Mouse (Mus musculus) intestine, postnatal 0 days (tissue): Measurements from ENCODE around the gene Cbwd1. TPM values are rescaled to one million over a fixed set of nuclear protein-coding genes. Genes with fewer than 3 reads are reported as not detected.

Experiments
- ATAC-seq: fragments of 200-750 bp; cut with Nextera tagmentation; 2 replicates; pipeline ENCODE4 v1.8.0; 2017; ENCODE audit warnings: mild to moderate bottlenecking, moderate TSS enrichment, moderate library complexity
- H3K27ac ChIP-seq: fragments of 300-500 bp; sonication (generic); 2 replicates; pipeline ENCODE4 v1.5.1; 2014; ENCODE audit warnings: mild to moderate bottlenecking, low read depth, low read length, moderate library complexity
- H3K27me3 ChIP-seq: fragments of 300-500 bp; sonication (generic); replicated peaks from 2 replicates; pipeline ENCODE4 v1.6.1; 2014; ENCODE audit warnings: low read length, mixed read lengths; ENCODE audit not compliant: control insufficient read depth, insufficient read depth
- H3K36me3 ChIP-seq: fragments of 300-500 bp; sonication (generic); 2 replicates; pipeline ENCODE4 v1.6.1; 2014; ENCODE audit warnings: mild to moderate bottlenecking, moderate library complexity; ENCODE audit not compliant: control insufficient read depth, insufficient read depth
- H3K4me1 ChIP-seq: fragments of 300-500 bp; sonication (generic); replicated peaks from 2 replicates; pipeline ENCODE4 v1.6.1; 2014; ENCODE audit warnings: antibody characterized with exemption, low read length, mixed read lengths; ENCODE audit not compliant: control insufficient read depth, insufficient read depth
- H3K4me2 ChIP-seq: fragments of 300-500 bp; sonication (generic); replicated peaks from 2 replicates; pipeline ENCODE4 v1.6.1; 2014; ENCODE audit warnings: low read depth, mild to moderate bottlenecking, moderate library complexity
- H3K4me3 ChIP-seq: fragments of 300-500 bp; sonication (generic); 2 replicates; pipeline ENCODE4 v1.5.1; 2014; ENCODE audit warnings: low read depth, low read length
- H3K9ac ChIP-seq: fragments of 300-500 bp; sonication (generic); 2 replicates; pipeline ENCODE4 v1.6.1; 2014; ENCODE audit warnings: mild to moderate bottlenecking, low read depth, low read length
- H3K9me3 ChIP-seq: fragments of 300-500 bp; sonication (generic); 2 replicates; pipeline ENCODE4 v1.6.1; 2016; ENCODE audit warnings: mixed run types; ENCODE audit not compliant: control insufficient read depth
- CTCF ChIP-seq: sonication (generic); IDR thresholded peaks from 2 replicates; pipeline ENCODE4 v1.5.1; 2016; ENCODE audit warnings: low read depth, mild to moderate bottlenecking, control low read depth, antibody characterized with exemption, moderate library complexity
- WGBS: fragments of 180-500 bp; shearing (Covaris S2); extraction: QIAGEN DNeasy Blood & Tissue Kit; methylation state at CpG from one replicate; pipeline ENCODE4 v1.1.7; 2014; 5-methylcytosine and 5-hydroxymethylcytosine counted together
- polyA plus RNA-seq: library from polyadenylated mRNA; unstranded; fragments of >200 nt; fragmentation: Nextera tagmentation; extraction: Ambion mirVana; gene quantifications from 2 replicates; pipeline ENCODE4 v1.2.1, GENCODE M21; 2015

Gene Cbwd1
- polyA plus RNA-seq, 1 experiment from 2014 or later: 10.4 TPM

- Histone ChIP-seq H3K9me3 (no peaks in the 10 kb centered on the region), H3K9ac (0 out of 2 replicates have a peak overlapping the region, but pooled peaks have one; percentile 3), H3K4me1 (no peaks in the 10 kb centered on the region), H3K36me3 (no peaks in the 10 kb centered on the region), H3K27me3 (peaks cover 78% of the 10 kb centered on the region), H3K4me3 (peak overlapping the region; percentile 37), H3K27ac (no peak overlapping the region), H3K4me2 (peak overlapping the region; percentile 54)
- WGBS: under 1% methylated on average over 84 of the region's 84 CpGs
- no peak for ATAC-seq
- no peak for TF ChIP-seq CTCF
These were observed 61.5 kb downstream of the Cbwd1 start for GRCm38 (mm10) chr19:24899578-24900544.

DNA sequence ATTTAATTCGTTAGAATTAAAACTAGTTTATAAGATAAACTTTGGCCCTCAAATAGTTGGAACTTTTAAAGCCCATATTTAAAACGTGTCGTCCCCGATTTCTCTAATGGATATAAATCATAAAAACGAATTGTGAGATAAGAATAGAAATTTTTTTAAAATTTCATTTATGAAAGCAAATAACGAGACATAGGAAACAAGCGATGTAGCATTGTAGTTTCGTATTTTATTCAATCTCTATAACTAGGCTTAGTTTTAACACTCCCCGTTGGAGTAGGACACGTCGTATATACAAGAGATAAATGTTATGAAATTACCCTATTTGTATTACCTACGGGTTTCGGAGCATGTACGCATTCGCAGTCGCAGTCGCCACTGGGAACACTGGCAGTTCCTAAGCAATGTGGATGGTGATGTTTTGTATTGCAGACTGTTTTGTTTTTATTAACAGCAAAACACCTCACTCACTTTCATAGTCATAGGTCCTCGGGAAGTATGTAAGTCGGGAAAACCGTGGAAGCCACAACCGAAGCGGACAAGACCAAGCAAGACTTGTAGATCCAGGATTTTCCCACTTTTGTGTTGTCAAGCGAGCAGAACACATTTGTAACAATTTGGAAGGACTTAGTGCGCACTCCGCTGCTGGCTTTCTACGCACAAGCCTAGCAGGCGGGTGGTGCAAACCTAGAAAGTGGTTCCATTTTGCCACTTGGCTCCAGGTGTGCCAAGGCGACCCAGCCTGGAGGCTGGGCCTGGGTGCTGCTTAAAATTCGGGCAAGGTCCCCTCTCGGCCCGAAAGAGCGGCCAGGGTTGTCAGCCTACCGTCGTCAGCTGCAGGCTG lies 62.5 kb downstream of the Cbwd1 start:
- no peak overlapping the region for H3K27ac ChIP-seq
- 4% methylated on average over 34 of the region's 34 CpGs for WGBS
- ATAC-seq: no peak
- no peaks in the 10 kb centered on the region for H3K36me3 ChIP-seq
- TF ChIP-seq CTCF: no peak
- H3K4me2 ChIP-seq: no peak overlapping the region
- no peaks in the 10 kb centered on the region for H3K9me3 ChIP-seq
- H3K9ac ChIP-seq: no peak overlapping the region
- peak overlapping the region; percentile 37 for H3K4me3 ChIP-seq
- no peaks in the 10 kb centered on the region for H3K4me1 ChIP-seq
- H3K27me3 ChIP-seq: peaks cover 78% of the 10 kb centered on the region

GRCm38 (mm10) chr19:24897896-24898736 lies 63.3 kb downstream of the Cbwd1 start:
- Histone ChIP-seq H3K4me3 (no peak overlapping the region), H3K27me3 (peaks cover 75% of the 10 kb centered on the region), H3K4me2 (no peak overlapping the region), H3K36me3 (no peaks in the 10 kb centered on the region), H3K27ac (no peak overlapping the region), H3K9me3 (no peaks in the 10 kb centered on the region), H3K9ac (no peak overlapping the region), H3K4me1 (no peaks in the 10 kb centered on the region)
- ATAC-seq: no peak
- 2% methylated on average over 20 of the region's 20 CpGs for WGBS
- TF ChIP-seq CTCF: no peak

DNA sequence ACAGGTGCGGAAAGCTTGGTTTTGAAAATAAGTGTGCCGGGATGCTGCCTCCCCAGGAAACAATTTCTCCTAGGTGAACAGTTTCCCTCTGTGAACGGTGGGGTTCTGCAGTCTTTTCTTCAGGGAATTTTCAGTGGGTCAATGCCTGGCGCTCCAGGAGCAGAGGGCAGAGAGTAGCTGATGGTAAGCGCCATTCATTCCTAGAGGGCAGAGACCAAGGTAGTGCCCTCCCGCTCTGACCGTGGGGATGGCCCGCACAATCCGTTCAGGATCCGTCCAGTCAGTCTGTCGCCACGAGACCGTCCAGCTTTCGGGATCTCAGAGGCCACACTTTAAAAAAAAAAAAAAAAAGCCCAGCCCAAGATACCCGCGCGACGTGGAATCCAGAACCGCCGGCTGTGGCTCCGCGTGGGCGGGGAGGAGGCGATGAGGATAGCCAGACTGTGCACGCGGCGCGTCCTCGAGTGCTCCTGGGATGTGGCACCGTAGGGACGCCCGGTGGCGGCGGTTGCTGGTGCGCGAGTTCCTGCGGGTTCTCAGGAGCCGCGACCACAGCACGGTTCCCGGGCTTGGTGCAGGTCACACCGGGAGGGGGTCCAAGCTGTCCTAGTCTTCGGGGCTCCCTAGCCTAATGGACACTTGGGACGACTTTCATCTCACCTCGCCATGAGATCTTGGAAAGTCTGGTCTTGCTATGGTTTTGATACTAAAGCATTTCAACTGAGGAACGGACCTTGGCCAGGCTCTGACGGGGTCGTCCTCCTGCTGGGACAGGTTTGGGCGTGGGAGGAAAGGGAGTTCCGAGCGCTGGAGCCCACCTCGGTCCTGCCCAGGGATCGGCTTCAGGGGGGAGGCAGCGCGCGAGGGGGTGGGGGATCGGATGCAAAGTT lies 64.2 kb downstream of the Cbwd1 start:
- no peaks in the 10 kb centered on the region for H3K36me3 ChIP-seq
- no peak overlapping the region for H3K9ac ChIP-seq
- peak overlapping the region; percentile 24; the same call in 1 of the 2 replicates for H3K4me2 ChIP-seq
- 2% methylated on average over 57 of the region's 57 CpGs for WGBS
- peaks cover 66% of the 10 kb centered on the region for H3K27me3 ChIP-seq
- H3K9me3 ChIP-seq: no peaks in the 10 kb centered on the region
- ATAC-seq: no peak
- H3K27ac ChIP-seq: no peak overlapping the region
- H3K4me1 ChIP-seq: no peaks in the 10 kb centered on the region
- TF ChIP-seq CTCF: no peak
- peak overlapping the region; percentile 11 for H3K4me3 ChIP-seq

GRCm38 (mm10) chr19:24896536-24896935 lies 64.9 kb downstream of the Cbwd1 start:
- Histone ChIP-seq H3K36me3 (no peaks in the 10 kb centered on the region), H3K9ac (no peak overlapping the region), H3K9me3 (no peaks in the 10 kb centered on the region), H3K4me2 (no peak overlapping the region), H3K27ac (no peak overlapping the region), H3K4me3 (no peak overlapping the region), H3K27me3 (peaks cover 59% of the 10 kb centered on the region), H3K4me1 (no peaks in the 10 kb centered on the region)
- ATAC-seq: no peak
- 17% methylated on average over 4 of the region's 4 CpGs for WGBS
- TF ChIP-seq CTCF: no peak
